In genomic region chr7:45062239-45062835, GRCm38 (mm10) we compare ENCODE assay signal across 8 mouse cellular contexts. TPM values are rescaled to one million over a fixed set of nuclear protein-coding genes. Genes with fewer than 3 reads are reported as not detected.
A peak's percentile ranks its signal among the peaks of the same experiment; 100 is the strongest.
DNase-seq lines count a peak whose midpoint lies in the region; ATAC-seq and TF ChIP-seq lines count a peak whose summit lies in the region.

TSS of gene Nosip (plus strand) at chr7:45062429.
TSS of gene Prrg2 (minus strand) at chr7:45062677.

- peak; percentile 90 for ATAC-seq in embryonic facial prominence, embryonic 15.5 days (ENCODE audit: insufficient number of reproducible peaks, low FRiP score, low TSS enrichment, low read depth)
- peak; percentile 92 for ATAC-seq in limb, embryonic 14.5 days (ENCODE audit: low FRiP score, low read depth)
- peak; percentile 82 for ATAC-seq in midbrain, postnatal 0 days (ENCODE audit: low FRiP score)

- peak within 1 kb of the TSS; percentile 93 for H3K27ac ChIP-seq in bone marrow, adult 2 months (ENCODE audit: control insufficient read depth, insufficient read depth, low read depth, low read length, poor library complexity)
- H3K27ac ChIP-seq in embryonic facial prominence, embryonic 15.5 days (replicated peaks), result peak within 1 kb of the TSS; percentile 98
- H3K27ac ChIP-seq in limb, embryonic 14.5 days (replicated peaks; ENCODE audit: low read depth, low read length), result peak within 1 kb of the TSS; percentile 83
- H3K27ac ChIP-seq in midbrain, postnatal 0 days (ENCODE audit: low read depth, low read length), result peak within 1 kb of the TSS; percentile 91

- TF ChIP-seq POLR2A in bone marrow, adult 2 months (IDR thresholded peaks at IDR 0.05; ENCODE audit: borderline replicate concordance, control insufficient read depth, low read depth, low read length), result no peak
- TF ChIP-seq POLR2A in limb, embryonic 14.5 days (IDR thresholded peaks at IDR 0.05; ENCODE audit: borderline replicate concordance, extremely low read depth, insufficient read depth, insufficient read length), result peak; percentile 68; the same call in 1 of the 2 replicates

- under 1% methylated on average over 31 of the region's 31 CpGs for WGBS in bone marrow, adult 2 months
- WGBS in embryonic facial prominence, embryonic 15.5 days, result under 1% methylated on average over 31 of the region's 31 CpGs
- under 1% methylated on average over 31 of the region's 31 CpGs for WGBS in limb, embryonic 14.5 days
- under 1% methylated on average over 31 of the region's 31 CpGs for WGBS in midbrain, postnatal 0 days

- peak within 1 kb of the TSS; percentile 86 for H3K4me3 ChIP-seq in bone marrow, adult 2 months (replicated peaks; ENCODE audit: control insufficient read depth, low read depth, low read length)
- peak within 1 kb of the TSS; percentile 80 for H3K4me3 ChIP-seq in embryonic facial prominence, embryonic 15.5 days (replicated peaks)
- peak within 1 kb of the TSS; percentile 70 for H3K4me3 ChIP-seq in limb, embryonic 14.5 days (replicated peaks; ENCODE audit: low read length)
- H3K4me3 ChIP-seq in midbrain, postnatal 0 days (ENCODE audit: low read depth, low read length), result peak within 1 kb of the TSS; percentile 60

- no peaks in the 10 kb centered on the region for H3K9me3 ChIP-seq in embryonic facial prominence, embryonic 15.5 days (replicated peaks)
- no peaks in the 10 kb centered on the region for H3K9me3 ChIP-seq in limb, embryonic 14.5 days (ENCODE audit: control insufficient read depth, low read length)
- H3K9me3 ChIP-seq in midbrain, postnatal 0 days (ENCODE audit: low read length), result no peaks in the 10 kb centered on the region

- peak within 1 kb of the TSS; percentile 57 for H3K4me2 ChIP-seq in embryonic facial prominence, embryonic 15.5 days (replicated peaks)
- H3K4me2 ChIP-seq in limb, embryonic 14.5 days (replicated peaks; ENCODE audit: low read depth, low read length, severe bottlenecking), result peak within 1 kb of the TSS; percentile 62
- H3K4me2 ChIP-seq in midbrain, postnatal 0 days (ENCODE audit: low read depth, low read length, poor library complexity, severe bottlenecking), result peak within 1 kb of the TSS; percentile 50

- peak; percentile 8; the same call in 1 of the 2 replicates for TF ChIP-seq CTCF in bone marrow, adult 2 months (IDR thresholded peaks at IDR 0.05; ENCODE audit: control insufficient read depth, insufficient read depth, low read length)
- peak; percentile 63 for TF ChIP-seq CTCF in midbrain, postnatal 0 days (IDR thresholded peaks at IDR 0.05)

- peak within 1 kb of the TSS; percentile 58 for H3K9ac ChIP-seq in embryonic facial prominence, embryonic 15.5 days
- peak within 1 kb of the TSS; percentile 62 for H3K9ac ChIP-seq in limb, embryonic 14.5 days (ENCODE audit: low read depth, low read length, severe bottlenecking)
- peak within 1 kb of the TSS; percentile 65 for H3K9ac ChIP-seq in midbrain, postnatal 0 days (replicated peaks; ENCODE audit: low read length, poor library complexity, severe bottlenecking)

- DNase-seq in 416B (ENCODE audit: low read depth), result peak; percentile 100
- DNase-seq in heart, adult 8-10 months (ENCODE audit: low spot score), result peak; percentile 98
- DNase-seq in kidney, adult 9 months, result peak; percentile 98
- peak; percentile 98 for DNase-seq in limb, embryonic 14.5 days (ENCODE audit: low spot score)
- peak; percentile 99 for DNase-seq in midbrain, postnatal 0 days (ENCODE audit: low spot score)
- DNase-seq in spleen, postnatal 14 days (ENCODE audit: low spot score in 2 of 2), result peak; percentile 91 to 96

- H3K36me3 ChIP-seq in embryonic facial prominence, embryonic 15.5 days, result no peaks in the 10 kb centered on the region
- 0 out of 2 replicates have a peak, but pooled peaks cover 3% of the 10 kb centered on the region for H3K36me3 ChIP-seq in limb, embryonic 14.5 days (ENCODE audit: control insufficient read depth, insufficient read depth, low read length)
- H3K36me3 ChIP-seq in midbrain, postnatal 0 days (ENCODE audit: insufficient read depth, low read length), result no peaks in the 10 kb centered on the region

- H3K27me3 ChIP-seq in embryonic facial prominence, embryonic 15.5 days, result no peaks in the 10 kb centered on the region
- no peaks in the 10 kb centered on the region for H3K27me3 ChIP-seq in limb, embryonic 14.5 days (ENCODE audit: control insufficient read depth, insufficient read depth, low read length)
- H3K27me3 ChIP-seq in midbrain, postnatal 0 days (ENCODE audit: insufficient read depth, low read length), result no peaks in the 10 kb centered on the region

- no peaks in the 10 kb centered on the region; the same call in 1 of the 2 replicates for H3K4me1 ChIP-seq in bone marrow, adult 2 months (ENCODE audit: control insufficient read depth, insufficient read depth, low read length)
- H3K4me1 ChIP-seq in embryonic facial prominence, embryonic 15.5 days, result peaks cover 14% of the 10 kb centered on the region
- H3K4me1 ChIP-seq in limb, embryonic 14.5 days (ENCODE audit: control insufficient read depth, insufficient read depth, low read length), result peaks cover 12% of the 10 kb centered on the region
- peaks cover 18% of the 10 kb centered on the region; the same call in 1 of the 2 replicates for H3K4me1 ChIP-seq in midbrain, postnatal 0 days (ENCODE audit: insufficient read depth, low read length)

RNA-seq across cellular contexts. Expression of gene Nosip, which starts in this region (rescaled TPM):
- polyA plus RNA-seq in bone marrow, adult 2 months (2011; ENCODE audit: insufficient read depth, insufficient read length, low replicate concordance, missing spikeins), result 31.8 and 44.8 TPM in 2 replicates
- 68.5 and 73.6 TPM in 2 replicates for polyA plus RNA-seq in embryonic facial prominence, embryonic 15.5 days (2015; fragmentation: Nextera tagmentation; extraction: Ambion mirVana)
- total RNA-seq in heart, adult 8-10 months (2022), result 10 to 100 TPM; 30.6 to 33.8 (median 32.7) TPM
- 82.7 and 86.8 TPM in 2 replicates for polyA plus RNA-seq in limb, embryonic 14.5 days (2012; rRNA removed)
- 68.1 and 69.6 TPM in 2 replicates for polyA plus RNA-seq in limb, embryonic 14.5 days (2014; fragmentation: Nextera tagmentation; extraction: Ambion mirVana)
- total RNA-seq in midbrain, postnatal 0 days (2014; rRNA removed), result 68.3 and 79.4 TPM in 2 replicates
- 70.0 and 72.3 TPM in 2 replicates for polyA plus RNA-seq in midbrain, postnatal 0 days (2015; fragmentation: Nextera tagmentation; extraction: Ambion mirVana)

RNA-seq across cellular contexts. Expression of gene Prrg2, which starts in this region (rescaled TPM):
- 13.8 and 18.2 TPM in 2 replicates for polyA plus RNA-seq in bone marrow, adult 2 months (2011; ENCODE audit: insufficient read depth, insufficient read length, low replicate concordance, missing spikeins)
- 26.0 and 26.9 TPM in 2 replicates for polyA plus RNA-seq in embryonic facial prominence, embryonic 15.5 days (2015; fragmentation: Nextera tagmentation; extraction: Ambion mirVana)
- total RNA-seq in heart, adult 8-10 months (2022), result 1 to 10 TPM; 5.6 to 7.8 (median 6.7) TPM
- polyA plus RNA-seq in limb, embryonic 14.5 days (2012; rRNA removed), result 50.4 and 54.1 TPM in 2 replicates
- 18.6 and 21.4 TPM in 2 replicates for polyA plus RNA-seq in limb, embryonic 14.5 days (2014; fragmentation: Nextera tagmentation; extraction: Ambion mirVana)
- 7.7 and 10.3 TPM in 2 replicates for total RNA-seq in midbrain, postnatal 0 days (2014; rRNA removed)
- 13.7 and 15.7 TPM in 2 replicates for polyA plus RNA-seq in midbrain, postnatal 0 days (2015; fragmentation: Nextera tagmentation; extraction: Ambion mirVana)

Comparison
In these comparisons a context has a peak if more than half of its experiments do, and no peak if none do; other contexts are left out.
1. Peak in every context shown above with its lines: DNase-seq, ATAC-seq, H3K4me3 ChIP-seq and H3K27ac ChIP-seq.